In genomic region chr14:75369880-75370279, GRCm38 (mm10) we compare ENCODE assay signal across 10 mouse cellular contexts.
DNase-seq lines count a peak whose midpoint lies in the region; ATAC-seq lines count a peak whose summit lies in the region.
"Had no signal": no experiment of that assay in that cellular context is flagged by ENCODE, and none has a peak within 500 bp of the region (broad histone marks: within the 10 kb centered on the region; RNA-seq: fewer than 3 reads in every experiment).

No protein-coding gene starts in this region.

- DNase-seq in cerebellum, postnatal 10 days, result peak; percentile 60
- DNase-seq in ovary, adult 18-20 months (ENCODE audit: low spot score), result peak; percentile 21
- no peak for DNase-seq in ovary, postnatal 14 days (ENCODE audit: low spot score)
- peak; percentile 77 for DNase-seq in adrenal gland, postnatal 10 days
- peak; percentile 10 for DNase-seq in layer of hippocampus, adult 9-10 months (ENCODE audit: low spot score)
- no peak for DNase-seq in left cerebral cortex, adult 8-10 months (ENCODE audit: low spot score in 2 of 2)
- DNase-seq in urinary bladder, postnatal 10 days (ENCODE audit: low spot score), result no peak
- DNase-seq: gastrocnemius, postnatal 25 days; thymus, postnatal 25 days had no signal

- ATAC-seq in cerebellum, adult (ENCODE audit: insufficient number of reproducible peaks, low FRiP score, low TSS enrichment), result no peak

Comparison
In these comparisons a context has a peak if more than half of its experiments do, and no peak if none do; other contexts are left out.
1. DNase-seq: peak in cerebellum, postnatal 10 days (2 of 2), ovary, adult 18-20 months (single experiment), adrenal gland, postnatal 10 days (single experiment) and layer of hippocampus, adult 9-10 months (single experiment); none in ovary, postnatal 14 days (single experiment), left cerebral cortex, adult 8-10 months (0 of 2) and urinary bladder, postnatal 10 days (single experiment).